Mouse (Mus musculus): Measurements from ENCODE around the gene Tiam2. TPM values are rescaled to one million over a fixed set of nuclear protein-coding genes. Genes with fewer than 3 reads are reported as not detected.

Tiam2 gene
- polyA plus RNA-seq, 1 experiment from 2014 or later, result 6.0 TPM

DNA sequence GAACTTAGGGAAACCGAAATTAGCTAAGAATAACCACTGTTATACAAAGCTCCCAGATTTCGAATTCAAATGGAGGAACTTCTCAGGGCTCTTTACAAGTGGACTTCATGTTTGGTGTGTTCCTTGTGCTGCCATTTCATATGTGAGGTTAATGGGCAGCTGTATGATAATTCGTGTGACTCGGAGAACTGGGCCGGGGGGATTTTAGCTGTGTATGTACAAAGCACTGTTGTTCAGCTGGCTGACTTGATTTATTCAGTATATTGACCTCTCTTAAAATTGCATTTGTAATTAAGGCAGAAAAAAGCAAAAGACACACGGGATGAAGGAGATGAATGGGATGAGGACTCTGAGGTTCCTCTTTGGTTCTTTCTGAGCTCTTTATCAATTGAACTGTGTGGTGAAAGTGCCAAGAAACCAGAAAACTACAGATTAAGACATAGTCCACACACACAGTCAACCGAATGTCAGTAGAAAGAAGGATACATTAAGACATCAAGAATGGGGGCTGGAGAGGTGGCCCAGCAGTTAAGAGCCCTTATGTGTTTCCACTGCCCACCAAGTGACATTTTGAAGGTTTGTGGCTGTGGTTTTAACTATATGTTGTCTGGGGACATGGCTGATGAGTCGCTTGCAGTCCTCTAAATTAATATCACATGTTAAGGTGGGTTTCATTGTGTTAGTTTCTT lies 141.4 kb downstream of the Tiam2 start:
- no peaks in the 10 kb centered on the region for H3K9me3 ChIP-seq (ENCODE audit: control insufficient read depth, low read length)
- ATAC-seq (ENCODE audit: low read depth), result no peak
- no peak overlapping the region for H3K27ac ChIP-seq (ENCODE audit: low read length)
- WGBS, result 84% methylated on average over 8 of the region's 8 CpGs
- no peak overlapping the region for H3K9ac ChIP-seq (ENCODE audit: low read length)
- no peaks in the 10 kb centered on the region for H3K4me1 ChIP-seq (replicated peaks; ENCODE audit: control insufficient read depth, insufficient read depth, low read length)
- H3K4me2 ChIP-seq (ENCODE audit: low read depth, low read length), result no peak overlapping the region
- H3K27me3 ChIP-seq (ENCODE audit: control insufficient read depth, insufficient read depth, low read depth, low read length), result no peaks in the 10 kb centered on the region
- no peak overlapping the region for H3K4me3 ChIP-seq (ENCODE audit: low read length)
- no peaks in the 10 kb centered on the region for H3K36me3 ChIP-seq (ENCODE audit: control insufficient read depth, insufficient read depth, low read length)

DNA sequence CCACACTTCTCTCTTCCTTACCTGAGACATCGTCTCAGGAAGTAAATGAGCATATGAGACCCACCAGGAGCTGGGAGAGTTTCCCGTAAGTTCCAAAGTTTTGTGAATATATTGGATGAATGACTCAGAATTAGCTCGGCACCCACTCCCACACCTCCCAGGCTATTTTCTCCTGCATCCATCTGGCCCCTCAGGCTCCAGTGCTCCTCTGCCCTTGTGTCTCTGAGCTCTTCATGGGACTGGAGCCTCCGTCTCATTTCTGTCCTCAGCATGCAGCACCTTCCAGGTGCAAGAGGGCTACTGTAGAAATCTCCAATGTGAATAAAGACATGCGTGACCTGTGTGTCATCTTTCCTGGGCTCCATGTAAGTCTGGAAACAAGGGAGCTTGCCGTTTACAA lies 145.6 kb downstream of the Tiam2 start:
- Histone ChIP-seq H3K27me3 (ENCODE audit: control insufficient read depth, insufficient read depth, low read depth, low read length) (no peaks in the 10 kb centered on the region), H3K27ac (ENCODE audit: low read length) (no peak overlapping the region), H3K4me2 (ENCODE audit: low read depth, low read length) (no peak overlapping the region), H3K9ac (ENCODE audit: low read length) (no peak overlapping the region), H3K4me1 (replicated peaks; ENCODE audit: control insufficient read depth, insufficient read depth, low read length) (no peaks in the 10 kb centered on the region), H3K4me3 (ENCODE audit: low read length) (no peak overlapping the region), H3K9me3 (ENCODE audit: control insufficient read depth, low read length) (no peaks in the 10 kb centered on the region), H3K36me3 (ENCODE audit: control insufficient read depth, insufficient read depth, low read length) (no peaks in the 10 kb centered on the region)
- WGBS, result 82% methylated on average over 6 of the region's 6 CpGs
- ATAC-seq (ENCODE audit: low read depth), result no peak

DNA sequence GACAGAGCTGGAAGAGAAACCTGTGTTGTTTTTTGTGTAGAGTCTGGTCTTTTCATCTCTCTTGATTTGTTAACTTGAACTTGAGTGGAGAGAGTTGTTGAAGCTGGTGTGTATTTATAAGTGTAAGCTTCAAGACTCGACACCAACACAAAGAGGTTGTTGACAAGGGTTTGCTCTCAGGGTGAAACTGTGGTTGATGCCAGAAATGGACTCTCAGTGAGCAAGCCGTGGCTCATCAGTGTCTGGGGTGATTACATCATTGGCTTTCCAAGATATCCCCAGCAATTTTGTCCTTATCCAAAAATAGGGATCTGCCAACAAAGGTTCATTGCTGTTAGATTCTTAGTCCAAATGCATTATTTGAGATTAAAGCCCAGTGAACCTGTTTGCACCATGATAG lies 150.2 kb downstream of the Tiam2 start:
- no peak for ATAC-seq (ENCODE audit: low read depth)
- H3K27ac ChIP-seq (ENCODE audit: low read length), result no peak overlapping the region
- H3K4me3 ChIP-seq (ENCODE audit: low read length), result no peak overlapping the region
- H3K36me3 ChIP-seq (ENCODE audit: control insufficient read depth, insufficient read depth, low read length), result no peaks in the 10 kb centered on the region
- 67% methylated on average over 2 of the region's 2 CpGs for WGBS
- H3K9ac ChIP-seq (ENCODE audit: low read length), result no peak overlapping the region
- H3K9me3 ChIP-seq (ENCODE audit: control insufficient read depth, low read length), result no peaks in the 10 kb centered on the region
- no peaks in the 10 kb centered on the region for H3K4me1 ChIP-seq (replicated peaks; ENCODE audit: control insufficient read depth, insufficient read depth, low read length)
- H3K4me2 ChIP-seq (ENCODE audit: low read depth, low read length), result no peak overlapping the region
- no peaks in the 10 kb centered on the region for H3K27me3 ChIP-seq (ENCODE audit: control insufficient read depth, insufficient read depth, low read depth, low read length)

DNA sequence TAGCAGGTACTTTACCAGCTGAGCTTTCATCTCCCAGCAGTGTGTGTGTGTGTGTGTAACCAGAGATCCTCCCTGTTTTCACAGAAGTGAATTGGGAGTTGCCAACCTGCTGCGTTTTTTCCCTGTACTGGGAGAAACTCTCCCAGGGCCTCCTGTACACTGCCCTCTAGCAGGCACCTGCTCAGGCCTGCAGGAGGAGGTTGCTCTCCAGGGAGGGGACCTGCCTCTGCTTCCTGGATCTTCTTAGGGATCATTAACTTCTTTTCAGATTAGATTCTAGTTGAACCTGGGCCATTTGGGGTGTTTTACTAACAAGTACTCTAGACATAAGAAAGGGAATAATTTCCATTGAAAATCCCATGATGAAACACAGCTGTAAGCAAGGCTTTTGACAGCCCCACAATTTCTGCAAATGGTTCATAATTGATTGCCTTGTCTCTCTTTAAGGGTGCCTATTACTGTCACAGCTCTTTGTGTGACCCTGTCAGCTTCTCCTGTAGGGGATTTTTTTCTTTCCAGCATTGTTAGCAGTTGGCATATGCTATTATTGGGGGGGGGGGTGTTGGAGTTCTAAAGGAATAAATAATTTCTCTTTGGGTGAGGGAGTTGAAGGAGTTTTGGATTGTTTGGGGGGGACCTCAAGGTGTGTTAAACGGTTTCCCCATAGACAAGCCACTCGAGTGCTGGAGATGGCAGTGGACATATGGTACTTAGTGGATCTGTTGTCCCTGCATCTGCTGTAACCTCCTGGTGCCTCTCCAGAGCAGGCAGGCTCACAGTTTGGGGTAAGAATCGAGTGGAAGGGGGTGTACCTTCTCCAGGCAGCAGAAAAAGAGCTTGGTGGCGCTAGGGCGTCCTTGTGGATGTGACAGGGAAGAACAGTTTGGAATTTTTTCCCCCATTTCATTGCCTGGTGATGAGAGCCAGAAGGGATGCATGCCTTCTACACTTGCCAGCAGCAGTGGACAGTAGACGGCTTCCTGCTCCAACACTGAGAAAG lies 155.5 kb downstream of the Tiam2 start:
- WGBS, result 70% methylated on average over 7 of the region's 7 CpGs
- no peak overlapping the region for H3K27ac ChIP-seq (ENCODE audit: low read length)
- no peak overlapping the region for H3K4me2 ChIP-seq (ENCODE audit: low read depth, low read length)
- ATAC-seq (ENCODE audit: low read depth), result no peak
- no peak overlapping the region for H3K9ac ChIP-seq (ENCODE audit: low read length)
- H3K4me3 ChIP-seq (ENCODE audit: low read length), result no peak overlapping the region
- no peaks in the 10 kb centered on the region for H3K36me3 ChIP-seq (ENCODE audit: control insufficient read depth, insufficient read depth, low read length)
- H3K27me3 ChIP-seq (ENCODE audit: control insufficient read depth, insufficient read depth, low read depth, low read length), result no peaks in the 10 kb centered on the region
- H3K4me1 ChIP-seq (replicated peaks; ENCODE audit: control insufficient read depth, insufficient read depth, low read length), result no peaks in the 10 kb centered on the region
- H3K9me3 ChIP-seq (ENCODE audit: control insufficient read depth, low read length), result no peaks in the 10 kb centered on the region

DNA sequence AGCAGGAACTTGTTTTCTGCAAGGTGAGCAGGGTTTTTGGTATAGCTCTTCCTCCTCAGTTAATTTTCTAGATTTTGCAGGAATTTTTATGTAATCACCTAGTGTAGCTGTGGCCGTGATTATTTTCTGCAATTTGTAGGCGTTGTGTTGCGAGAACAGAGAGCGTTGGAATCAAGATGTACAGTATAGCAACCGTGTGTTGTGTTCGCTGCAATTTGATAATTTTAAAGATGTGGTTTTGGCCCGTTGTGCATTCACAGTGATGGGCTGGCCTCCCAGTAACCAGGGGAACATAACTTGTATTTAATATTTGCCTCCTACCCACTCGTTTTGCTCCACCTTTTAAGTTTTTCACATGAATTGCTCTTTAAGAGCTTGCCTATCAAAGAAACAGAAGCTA lies 156.7 kb downstream of the Tiam2 start:
- 82% methylated on average over 8 of the region's 8 CpGs for WGBS
- Histone ChIP-seq H3K4me2 (ENCODE audit: low read depth, low read length) (no peak overlapping the region), H3K27me3 (ENCODE audit: control insufficient read depth, insufficient read depth, low read depth, low read length) (no peaks in the 10 kb centered on the region), H3K9me3 (ENCODE audit: control insufficient read depth, low read length) (no peaks in the 10 kb centered on the region), H3K9ac (ENCODE audit: low read length) (no peak overlapping the region), H3K27ac (ENCODE audit: low read length) (no peak overlapping the region), H3K4me1 (replicated peaks; ENCODE audit: control insufficient read depth, insufficient read depth, low read length) (no peaks in the 10 kb centered on the region), H3K36me3 (ENCODE audit: control insufficient read depth, insufficient read depth, low read length) (no peaks in the 10 kb centered on the region), H3K4me3 (ENCODE audit: low read length) (no peak overlapping the region)
- no peak for ATAC-seq (ENCODE audit: low read depth)

DNA sequence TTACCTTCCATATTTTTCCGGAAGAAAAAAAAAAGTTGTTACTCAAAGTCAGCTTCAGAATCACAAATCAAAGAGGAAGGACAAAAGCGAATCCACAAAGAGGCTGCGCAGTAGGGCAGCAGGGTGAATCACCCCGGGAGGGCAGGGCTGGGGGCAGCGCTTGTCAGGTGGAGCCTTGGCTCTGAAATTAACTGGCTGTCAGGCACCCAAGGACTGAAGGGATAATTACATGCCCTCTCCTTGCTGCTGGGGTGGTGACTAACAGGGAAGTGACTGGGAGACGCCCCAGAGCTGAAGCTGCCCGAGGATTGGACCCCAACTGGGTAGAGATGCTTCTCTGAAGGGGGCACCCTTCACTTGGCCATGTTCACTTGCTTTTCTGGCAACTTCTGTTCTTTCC lies 159.5 kb downstream of the Tiam2 start:
- WGBS, result 70% methylated on average over 7 of the region's 7 CpGs

DNA sequence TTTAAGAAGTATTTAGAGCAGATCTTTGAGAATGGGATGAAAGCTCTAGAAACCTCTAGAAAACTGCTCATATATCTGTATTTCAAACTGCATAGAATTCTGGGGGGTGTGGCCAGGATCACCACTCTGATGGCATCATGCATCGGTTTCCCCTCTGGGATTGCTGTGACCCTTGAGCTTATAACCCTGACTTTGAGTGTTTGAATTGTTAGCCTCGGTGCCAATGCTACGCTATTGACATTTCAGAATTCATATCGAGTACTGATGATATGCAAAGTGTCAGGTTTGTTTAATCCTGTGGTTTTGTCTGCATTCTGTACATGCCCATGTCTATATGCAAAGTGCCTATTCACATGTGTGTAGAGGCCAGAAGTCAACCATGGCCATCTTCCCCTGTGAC lies 160.8 kb downstream of the Tiam2 start:
- no peak overlapping the region for H3K4me2 ChIP-seq (ENCODE audit: low read depth, low read length)
- WGBS, result 81% methylated on average over 4 of the region's 4 CpGs
- H3K9ac ChIP-seq (ENCODE audit: low read length), result no peak overlapping the region
- ATAC-seq (ENCODE audit: low read depth), result no peak
- H3K4me3 ChIP-seq (ENCODE audit: low read length), result no peak overlapping the region
- H3K27me3 ChIP-seq (ENCODE audit: control insufficient read depth, insufficient read depth, low read depth, low read length), result no peaks in the 10 kb centered on the region
- H3K9me3 ChIP-seq (ENCODE audit: control insufficient read depth, low read length), result no peaks in the 10 kb centered on the region
- H3K4me1 ChIP-seq (replicated peaks; ENCODE audit: control insufficient read depth, insufficient read depth, low read length), result no peaks in the 10 kb centered on the region
- H3K36me3 ChIP-seq (ENCODE audit: control insufficient read depth, insufficient read depth, low read length), result no peaks in the 10 kb centered on the region
- H3K27ac ChIP-seq (ENCODE audit: low read length), result no peak overlapping the region

More for the DNA sequence above, 159.5 kb downstream of the Tiam2 start:
- Histone ChIP-seq H3K27me3 (ENCODE audit: control insufficient read depth, insufficient read depth, low read depth, low read length) (no peaks in the 10 kb centered on the region), H3K4me2 (ENCODE audit: low read depth, low read length) (no peak overlapping the region), H3K36me3 (ENCODE audit: control insufficient read depth, insufficient read depth, low read length) (no peaks in the 10 kb centered on the region), H3K9ac (ENCODE audit: low read length) (no peak overlapping the region), H3K4me3 (ENCODE audit: low read length) (no peak overlapping the region), H3K9me3 (ENCODE audit: control insufficient read depth, low read length) (no peaks in the 10 kb centered on the region), H3K4me1 (replicated peaks; ENCODE audit: control insufficient read depth, insufficient read depth, low read length) (no peaks in the 10 kb centered on the region), H3K27ac (ENCODE audit: low read length) (no peak overlapping the region)
- no peak for ATAC-seq (ENCODE audit: low read depth)

DNA sequence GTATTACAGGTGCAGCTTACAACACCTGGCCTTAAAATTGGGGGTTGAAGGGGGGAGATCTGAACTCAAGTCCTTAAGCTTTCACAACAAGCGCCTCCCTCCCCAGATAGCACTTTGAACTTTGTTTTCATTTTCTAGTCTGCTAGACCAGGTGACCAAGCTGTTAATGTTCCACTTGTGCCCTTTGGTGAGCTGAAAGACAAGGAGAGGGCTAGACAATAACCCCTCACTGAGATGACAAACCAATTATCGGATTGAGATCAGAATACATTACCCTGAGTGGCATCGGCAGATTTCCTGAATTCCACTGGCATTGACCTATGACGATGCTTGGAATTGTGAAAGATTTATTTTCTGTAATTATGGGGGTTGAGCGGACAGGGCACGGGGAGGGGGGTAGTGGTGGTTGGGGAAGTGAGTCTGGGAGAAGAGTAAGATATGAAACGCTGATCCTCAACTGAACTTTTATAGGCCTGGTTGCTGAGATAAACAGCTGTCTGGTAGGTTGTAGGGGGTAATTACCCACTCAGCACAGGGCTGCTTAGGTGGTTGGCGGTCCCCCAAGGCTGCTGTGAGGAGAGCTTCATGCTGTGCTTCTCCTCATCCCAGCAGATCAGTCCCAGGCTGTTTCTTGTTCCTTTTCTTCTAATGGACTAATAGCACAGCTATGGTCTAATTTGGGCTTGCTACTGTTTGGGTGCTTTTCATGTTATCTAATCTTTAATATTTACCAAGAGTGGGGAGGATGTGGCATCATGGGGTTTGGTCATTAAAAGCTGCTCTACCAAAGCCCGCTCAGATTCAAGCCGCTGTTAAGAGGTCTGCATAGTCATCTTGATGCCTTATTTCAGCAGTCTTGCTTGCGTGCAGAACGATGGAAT lies 161.6 kb downstream of the Tiam2 start:
- H3K36me3 ChIP-seq (ENCODE audit: control insufficient read depth, insufficient read depth, low read length), result no peaks in the 10 kb centered on the region
- no peak overlapping the region for H3K9ac ChIP-seq (ENCODE audit: low read length)
- H3K4me3 ChIP-seq (ENCODE audit: low read length), result no peak overlapping the region
- 71% methylated on average over 12 of the region's 12 CpGs for WGBS
- no peaks in the 10 kb centered on the region for H3K27me3 ChIP-seq (ENCODE audit: control insufficient read depth, insufficient read depth, low read depth, low read length)
- H3K4me2 ChIP-seq (ENCODE audit: low read depth, low read length), result no peak overlapping the region
- ATAC-seq (ENCODE audit: low read depth), result no peak
- H3K4me1 ChIP-seq (replicated peaks; ENCODE audit: control insufficient read depth, insufficient read depth, low read length), result no peaks in the 10 kb centered on the region
- H3K9me3 ChIP-seq (ENCODE audit: control insufficient read depth, low read length), result no peaks in the 10 kb centered on the region
- H3K27ac ChIP-seq (ENCODE audit: low read length), result no peak overlapping the region

Data from lung, embryonic 16.5 days (tissue).